Mouse (Mus musculus): Measurements from ENCODE around the gene Ccdc63. TPM values are rescaled to one million over a fixed set of nuclear protein-coding genes. Genes with fewer than 3 reads are reported as not detected.
"Not testable (repeated sequence)": the region's sequence is repeated elsewhere in the genome, so short reads cannot be mapped to it uniquely, and the experiment has no call there.

The Ccdc63 gene
- not detected for total RNA-seq (2021)

DNA sequence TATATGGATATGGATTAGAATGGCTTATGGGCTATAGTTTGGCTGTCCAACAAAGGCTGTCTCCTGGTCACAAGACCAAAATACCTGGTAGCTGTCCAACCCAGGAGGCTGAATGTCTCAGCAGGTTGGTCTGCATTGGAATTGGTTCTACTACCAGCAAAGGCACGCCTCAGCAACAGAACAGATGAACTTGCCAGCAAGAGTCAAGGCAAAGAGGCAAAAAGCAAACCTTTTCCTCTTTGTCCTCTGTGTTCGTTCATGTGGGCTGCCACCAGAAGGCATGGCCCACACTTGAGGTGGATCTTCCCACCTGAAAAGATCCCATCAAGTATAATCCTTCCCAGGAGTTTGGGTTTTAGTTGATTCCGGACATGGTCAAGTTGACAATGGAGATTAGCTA is at the start of gene Ccdc63:
Gene Ccdc63 (minus strand): TSS at position 101 of the 400 bp plus-strand sequence.
- no peak for DNase-seq
- intact Hi-C loops (cut with DNase I): no loop called here

DNA sequence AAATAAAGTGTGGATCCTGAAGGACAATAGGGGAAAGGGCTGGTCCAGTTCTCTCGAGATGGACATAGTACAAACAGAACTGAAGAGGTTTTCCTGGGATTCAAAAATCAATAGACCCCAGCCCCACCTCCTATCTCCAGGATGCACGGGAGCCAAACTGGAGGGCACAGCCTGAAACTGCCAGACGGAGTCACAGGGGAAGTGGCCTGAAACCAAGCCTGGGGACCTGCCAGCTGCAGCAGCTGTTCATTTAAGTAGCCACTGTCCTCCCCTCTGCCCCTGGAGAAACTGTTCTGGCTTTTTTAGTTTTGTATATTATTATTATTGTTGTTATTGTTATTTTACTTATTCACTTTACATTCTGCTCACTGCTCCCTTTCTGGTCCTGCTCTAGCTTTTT is 48.5 kb upstream of the Ccdc63 start:
- intact Hi-C loops (cut with DNase I): no loop called here
- DNase-seq: no peak

- DNase-seq; intact Hi-C loops (cut with DNase I): not testable (repeated sequence)
These were observed 44.2 kb upstream of the Ccdc63 start for GRCm38 (mm10) chr5:122184858-122185257.

GRCm38 (mm10) chr5:122184283-122184806 is 43.7 kb upstream of the Ccdc63 start:
- intact Hi-C loops (cut with DNase I): no loop called here
- DNase-seq: no peak

DNA sequence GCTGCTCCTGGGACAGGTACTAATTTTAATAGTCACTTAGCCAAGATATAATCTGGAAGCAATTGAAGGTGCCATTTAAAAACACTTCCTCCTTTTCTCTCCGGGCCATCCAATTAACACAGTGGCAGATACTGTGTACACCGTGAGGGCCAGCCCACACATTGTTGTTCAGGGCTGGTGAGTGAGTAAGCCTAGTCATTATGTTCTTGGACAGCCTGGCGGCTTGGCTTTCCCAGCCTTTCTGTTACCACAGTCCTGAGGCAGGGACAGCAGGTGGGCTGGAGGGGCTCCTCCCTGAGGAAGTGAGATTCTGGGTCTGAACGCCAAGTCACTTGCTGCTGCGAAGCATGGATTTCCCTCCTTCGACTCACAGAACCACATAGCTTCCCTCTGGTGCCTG is 39.0 kb upstream of the Ccdc63 start:
- DNase-seq: no peak
- intact Hi-C loops (cut with DNase I): no loop called here

DNA sequence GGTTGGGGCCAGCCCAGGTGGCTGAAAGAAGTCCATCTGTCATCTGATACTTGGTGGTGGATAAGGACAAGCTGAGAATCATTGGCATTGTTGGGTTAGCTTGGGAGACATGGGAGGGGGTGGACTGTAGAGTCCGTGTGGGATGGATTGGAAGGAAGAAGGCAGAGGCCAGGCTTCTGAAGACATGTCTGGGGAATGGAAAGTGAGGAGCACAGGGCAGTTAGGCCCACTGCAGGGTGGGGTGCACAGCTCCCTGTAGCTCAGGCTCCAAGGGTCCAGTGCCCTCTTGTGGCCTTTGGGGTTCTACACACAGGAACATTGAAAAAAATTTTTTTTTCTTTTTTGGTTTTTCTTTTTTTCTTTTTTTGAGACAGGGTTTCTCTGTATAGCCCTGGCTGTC is 35.8 kb upstream of the Ccdc63 start:
- intact Hi-C loops (cut with DNase I): loop anchor here (1.0 kb wide), 1 partner anchor 45 kb away; no protein-coding TSS in a partner anchor
- peak in 1 of 2 experiments; percentile 63 for DNase-seq

DNA sequence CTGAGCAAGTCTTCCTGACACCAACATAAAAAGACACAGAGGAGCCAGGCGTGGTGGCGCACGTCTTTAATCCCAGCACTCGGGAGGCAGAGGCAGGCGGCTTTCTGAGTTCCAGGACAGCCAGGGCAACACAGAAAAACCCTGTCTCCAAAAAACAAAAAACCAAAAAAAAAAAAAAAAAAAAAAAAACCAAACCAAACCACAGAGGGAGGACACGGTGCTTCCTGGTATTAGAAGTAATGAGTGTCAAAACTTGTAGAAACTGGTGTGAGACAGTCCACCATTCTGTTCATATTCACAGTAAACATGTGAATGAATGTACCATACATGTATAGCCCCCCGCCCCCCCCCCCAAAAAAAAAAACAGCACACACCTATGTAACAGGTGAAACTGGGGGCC is 35.3 kb upstream of the Ccdc63 start:
- intact Hi-C loops (cut with DNase I): loop anchor here (1.0 kb wide), 1 partner anchor 45 kb away; no protein-coding TSS in a partner anchor
- no peak for DNase-seq

DNA sequence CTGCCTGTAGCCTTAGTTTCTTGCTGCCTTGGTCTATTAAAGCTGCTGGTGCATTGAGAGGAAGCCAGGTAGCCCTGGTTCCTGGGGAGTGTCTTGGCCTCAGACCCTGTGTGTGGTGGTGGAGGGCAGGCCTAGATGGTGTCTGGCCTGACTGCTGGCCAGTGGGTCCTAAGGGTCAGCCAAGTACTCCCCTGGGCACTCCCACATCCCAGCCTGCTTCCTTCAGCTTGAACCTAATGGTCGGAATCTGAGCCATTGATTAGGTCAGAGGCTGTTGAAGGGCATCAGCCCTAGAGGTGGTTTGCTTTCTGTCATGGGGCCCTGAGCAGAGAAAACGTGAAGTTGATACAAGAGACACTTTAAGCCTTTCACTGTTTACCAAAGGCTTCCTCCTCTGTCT is 34.8 kb upstream of the Ccdc63 start:
- no peak for DNase-seq
- intact Hi-C loops (cut with DNase I): no loop called here

DNA sequence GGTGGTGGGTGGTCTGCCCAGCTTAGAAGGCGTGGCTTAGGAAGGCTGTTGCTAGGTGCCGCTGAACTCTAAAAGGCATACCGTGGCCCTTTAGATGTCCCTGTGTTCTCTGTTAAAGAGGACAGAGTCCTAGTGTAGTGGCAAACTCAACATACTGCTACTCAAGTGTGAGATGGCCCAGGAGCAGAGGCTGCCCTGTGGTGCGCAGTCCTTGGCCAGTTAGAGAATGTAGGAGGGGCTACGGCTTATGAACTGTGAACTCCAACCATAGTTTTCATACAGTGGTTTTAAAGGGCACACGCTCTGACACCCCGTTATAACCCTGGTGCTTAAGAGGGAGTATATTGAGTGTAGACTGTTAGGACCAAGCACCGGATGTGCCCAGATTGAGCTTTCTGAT is 30.4 kb upstream of the Ccdc63 start:
- intact Hi-C loops (cut with DNase I): no loop called here
- no peak for DNase-seq

DNA sequence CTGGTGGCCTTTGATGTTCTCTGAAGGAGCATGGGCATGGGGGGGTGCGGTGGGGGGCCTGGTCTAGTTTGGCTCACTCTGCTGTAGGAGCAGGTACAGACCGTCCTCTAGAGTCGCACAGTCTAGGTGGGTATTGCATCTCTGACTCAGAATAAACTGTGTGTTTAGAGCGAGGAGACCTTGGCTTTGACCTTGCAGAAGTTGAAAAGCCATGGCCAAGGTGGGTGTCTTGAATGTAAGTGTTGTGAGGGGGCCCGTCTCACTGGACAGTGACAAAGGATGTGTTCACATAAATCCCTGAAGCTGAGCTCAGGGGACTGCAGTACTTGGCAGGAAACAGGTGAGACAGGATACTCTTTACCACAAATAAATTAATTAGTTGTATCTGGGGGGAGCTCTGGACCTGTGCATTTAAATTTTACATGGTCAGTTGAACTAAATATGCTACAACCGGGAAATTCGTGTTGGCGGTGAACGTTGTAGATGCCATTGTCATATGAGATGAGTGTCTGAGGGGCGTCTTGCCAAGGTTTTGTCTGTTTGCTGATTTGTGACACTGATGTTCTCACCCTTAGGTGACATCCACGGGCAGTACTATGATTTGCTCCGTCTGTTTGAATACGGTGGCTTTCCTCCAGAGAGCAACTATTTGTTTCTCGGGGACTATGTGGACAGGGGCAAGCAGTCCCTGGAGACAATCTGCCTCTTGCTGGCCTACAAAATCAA is 27.9 kb upstream of the Ccdc63 start:
- no peak for DNase-seq
- intact Hi-C loops (cut with DNase I): no loop called here

DNA sequence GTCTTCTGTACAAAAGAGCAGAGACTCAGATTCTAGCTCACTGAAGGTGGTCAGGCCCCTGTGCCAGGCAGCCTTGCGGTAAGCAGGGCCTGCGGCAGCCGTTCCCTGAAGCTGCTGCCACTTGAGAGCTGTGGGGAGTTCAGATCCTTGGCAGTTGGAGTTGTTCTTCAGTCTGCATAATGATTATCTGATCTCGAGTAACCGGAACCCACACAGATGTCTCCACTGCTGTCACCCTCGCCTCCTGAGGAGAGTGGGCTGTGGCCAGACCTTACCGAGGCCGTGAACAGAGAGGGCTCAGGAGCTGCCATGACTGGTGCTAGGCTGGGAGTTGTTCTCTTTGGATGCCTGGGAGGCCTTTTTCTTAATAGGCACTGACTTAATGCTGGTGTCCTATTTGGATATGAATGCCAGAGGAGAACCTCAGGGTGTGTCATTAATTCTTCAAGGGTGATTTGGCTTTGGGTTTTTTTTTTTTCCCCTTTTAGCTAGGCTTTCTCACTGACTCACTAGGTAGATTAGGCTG is 26.1 kb upstream of the Ccdc63 start:
- intact Hi-C loops (cut with DNase I): no loop called here
- no peak for DNase-seq

GRCm38 (mm10) chr5:122165233-122165915 is 24.8 kb upstream of the Ccdc63 start:
- peak in 1 of 2 experiments; percentile 40 for DNase-seq
- intact Hi-C loops (cut with DNase I): no loop called here

GRCm38 (mm10) chr5:122164011-122164410 is 23.4 kb upstream of the Ccdc63 start:
- intact Hi-C loops (cut with DNase I): no loop called here
- no peak for DNase-seq

DNA sequence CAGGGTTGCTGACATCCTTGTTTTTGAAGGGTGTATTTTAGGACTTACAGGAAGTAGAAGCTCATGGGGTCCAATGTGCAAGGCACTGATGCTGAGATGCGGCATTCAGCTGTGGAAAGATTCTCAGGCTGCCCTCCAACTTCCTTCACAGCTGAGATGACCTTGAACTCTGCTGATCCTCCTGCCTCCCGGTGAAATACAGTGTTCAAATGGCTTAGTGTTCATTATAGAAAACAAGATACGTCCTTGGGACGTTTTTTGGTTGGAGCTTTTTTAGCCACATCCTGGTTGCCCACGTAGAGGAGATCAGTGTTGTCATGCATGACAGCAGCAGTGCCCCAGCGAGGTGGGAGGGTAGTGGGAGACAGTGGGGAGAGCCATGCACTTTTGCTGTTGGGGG is 22.6 kb upstream of the Ccdc63 start:
- intact Hi-C loops (cut with DNase I): no loop called here
- DNase-seq: no peak

DNA sequence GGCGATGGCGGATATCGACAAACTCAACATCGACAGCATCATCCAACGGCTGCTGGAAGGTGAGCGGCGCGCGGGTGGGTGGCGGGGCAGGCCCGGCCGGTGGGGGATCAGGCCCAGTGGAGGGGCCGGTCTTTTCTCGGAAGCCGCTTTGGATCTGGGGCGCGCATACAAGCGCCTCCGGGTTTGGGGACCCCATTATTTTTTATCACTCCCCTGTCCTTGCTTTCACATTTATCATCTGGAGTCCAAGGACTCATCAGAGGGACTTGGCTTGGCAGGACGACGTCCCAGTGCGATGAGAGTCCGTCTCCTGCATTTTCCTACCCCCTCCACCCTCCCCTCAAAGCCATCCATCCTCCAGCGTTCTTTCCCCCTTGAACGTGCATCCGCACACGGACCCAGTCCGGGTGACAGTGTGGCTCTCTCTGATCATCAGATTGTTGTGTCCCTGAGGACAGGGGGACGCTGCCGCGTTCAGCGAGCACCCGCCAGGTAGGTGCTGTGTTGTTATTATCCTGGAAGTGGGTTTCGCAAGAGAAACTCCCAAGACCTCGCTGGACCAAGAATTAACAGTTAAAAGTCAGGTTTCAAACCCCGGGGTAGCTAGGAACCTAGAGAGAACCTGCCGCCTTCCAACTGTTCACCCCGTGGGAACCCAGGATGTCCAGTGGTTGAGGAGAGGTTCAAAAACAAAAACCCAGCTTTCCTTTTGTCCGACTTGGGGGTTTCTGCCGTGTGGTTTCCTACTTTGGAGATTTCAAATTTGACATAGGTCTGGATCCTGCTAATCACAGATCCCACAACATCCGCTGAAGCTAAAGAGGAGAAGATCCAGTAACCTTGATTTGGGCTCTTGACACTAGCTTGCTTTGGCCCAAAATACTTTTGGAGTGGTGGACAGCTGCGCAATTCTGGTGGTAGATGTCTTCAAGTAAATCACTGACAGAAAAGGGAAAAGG is 18.2 kb upstream of the Ccdc63 start:
- DNase-seq: no peak
- intact Hi-C loops (cut with DNase I): loop anchor here (2.0 to 10.0 kb wide), 2 partner anchors 14 to 444 kb away; partner anchors contain the start of gene Atxn2

DNA sequence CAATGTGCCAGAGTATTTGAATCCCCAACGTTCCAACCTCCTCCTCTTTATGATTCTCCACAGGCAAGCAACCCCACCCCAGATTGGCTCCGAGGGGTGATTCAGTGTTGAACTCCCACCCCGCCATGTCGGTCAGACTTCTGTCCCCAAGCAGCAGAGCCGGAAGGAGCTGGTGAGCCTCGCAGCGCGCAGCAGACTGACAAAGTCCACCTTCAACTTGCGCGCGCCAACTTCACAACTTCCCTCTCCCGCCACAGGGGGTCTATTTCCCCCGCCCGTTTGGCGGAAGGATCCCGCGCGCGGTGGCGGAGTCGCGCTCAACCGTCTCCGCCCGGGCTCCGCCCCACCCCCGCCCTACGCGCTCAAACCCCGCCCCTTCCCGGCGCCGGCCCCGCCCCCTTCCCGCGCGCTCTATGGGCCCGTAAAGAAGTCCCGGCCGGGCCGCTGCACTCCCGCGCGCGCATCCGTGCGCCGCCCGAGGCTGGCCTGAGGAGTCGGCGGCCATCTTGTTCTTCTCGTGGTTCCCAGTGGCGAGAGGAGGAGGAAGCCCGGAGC is 17.3 kb upstream of the Ccdc63 start, which contains the start of gene Ppp1cc:
Gene Ppp1cc (plus strand): TSS at position 452 of the 555 bp plus-strand sequence.
- peak; percentile 89 to 92 for DNase-seq
- intact Hi-C loops (cut with DNase I): loop anchor here (2.0 to 10.0 kb wide), 2 partner anchors 13 to 443 kb away; partner anchors contain the start of gene Atxn2

GRCm38 (mm10) chr5:122156486-122156885 is 15.9 kb upstream of the Ccdc63 start:
- intact Hi-C loops (cut with DNase I): loop anchor here (10.0 kb wide), 1 partner anchor 442 kb away; the partner anchor contains the start of gene Atxn2

GRCm38 (mm10) chr5:122155613-122156012 is 15.0 kb upstream of the Ccdc63 start:
- intact Hi-C loops (cut with DNase I): loop anchor here (10.0 kb wide), 1 partner anchor 441 kb away; the partner anchor contains the start of gene Atxn2
- DNase-seq: no peak

More at GRCm38 (mm10) chr5:122156486-122156885, 15.9 kb upstream of the Ccdc63 start:
- no peak for DNase-seq

- DNase-seq: no peak
- intact Hi-C loops (cut with DNase I): loop anchor here (10.0 kb wide), 1 partner anchor 440 kb away; the partner anchor contains the start of gene Atxn2
These were observed 14.2 kb upstream of the Ccdc63 start for GRCm38 (mm10) chr5:122154782-122155181.

Measured in heart, postnatal 36 days (tissue).